Mouse (Mus musculus) WW6 (cell line): ENCODE measurements around the gene Eprs.

Experiments
- DNase-seq: peaks from one replicate; pipeline ENCODE4 v3.0.0-alpha.2; 2013; ENCODE audit warnings: low read depth, low spot score

Eprs gene

DNA sequence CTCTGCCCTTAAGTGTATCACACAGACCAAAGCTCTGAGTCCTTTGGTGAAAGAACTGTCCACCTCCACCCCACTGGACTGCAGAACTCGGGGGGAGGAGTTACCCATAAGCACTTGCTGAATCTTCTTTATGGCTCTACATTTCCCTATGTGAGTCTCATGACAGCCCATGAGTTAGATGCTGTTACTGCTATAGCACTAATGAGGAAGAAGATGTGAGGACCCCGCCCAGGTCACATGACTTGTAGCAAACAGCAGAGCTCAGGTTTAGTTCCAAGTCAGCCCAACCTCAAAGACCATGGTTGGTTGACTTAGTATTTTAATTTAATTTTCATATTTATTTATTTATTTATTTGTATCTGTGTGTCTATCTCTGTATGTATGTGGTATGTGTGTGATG, 86.9 kb downstream of the Eprs start:
- DNase-seq: no peak

DNA sequence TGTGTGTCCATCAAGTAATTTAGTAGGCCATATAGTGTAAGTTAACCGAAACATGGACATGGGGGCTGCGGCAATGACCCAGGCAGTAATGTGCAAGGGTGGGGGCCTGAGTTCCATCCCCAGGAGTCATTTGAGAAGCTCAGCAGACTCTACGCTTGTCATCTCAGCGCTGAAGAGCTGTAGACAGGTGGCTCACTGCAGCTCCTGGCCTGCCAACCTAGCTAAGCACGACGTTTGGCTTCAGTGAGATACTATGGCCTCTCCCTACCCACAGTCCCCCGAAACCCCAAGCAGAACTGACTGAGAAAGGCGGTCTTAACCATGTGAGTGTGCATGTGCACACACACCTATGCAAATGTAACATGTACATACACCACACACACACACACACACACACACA, 88.2 kb downstream of the Eprs start:
- DNase-seq: no peak

- no peak for DNase-seq
These were observed 88.7 kb downstream of the Eprs start for GRCm38 (mm10) chr1:185451495-185451894.

DNA sequence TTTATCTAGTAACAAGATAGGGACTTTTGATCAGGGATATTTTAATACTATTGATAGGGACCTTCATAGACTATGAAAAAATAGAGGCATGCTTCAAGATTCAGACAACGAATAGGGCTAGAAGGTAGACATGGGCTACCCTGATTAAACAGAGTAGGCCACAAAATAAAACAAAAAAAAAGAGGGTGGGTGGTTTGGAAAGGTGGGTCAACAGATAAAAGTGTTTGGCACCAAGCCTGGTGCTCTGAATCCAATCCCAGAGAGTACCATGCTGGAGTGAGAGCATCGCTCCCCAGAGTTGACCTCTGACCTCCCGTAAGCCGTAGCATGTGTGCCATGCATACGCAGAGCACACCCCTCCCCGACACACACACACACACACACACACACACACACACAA, 89.6 kb downstream of the Eprs start:
- DNase-seq: no peak

DNA sequence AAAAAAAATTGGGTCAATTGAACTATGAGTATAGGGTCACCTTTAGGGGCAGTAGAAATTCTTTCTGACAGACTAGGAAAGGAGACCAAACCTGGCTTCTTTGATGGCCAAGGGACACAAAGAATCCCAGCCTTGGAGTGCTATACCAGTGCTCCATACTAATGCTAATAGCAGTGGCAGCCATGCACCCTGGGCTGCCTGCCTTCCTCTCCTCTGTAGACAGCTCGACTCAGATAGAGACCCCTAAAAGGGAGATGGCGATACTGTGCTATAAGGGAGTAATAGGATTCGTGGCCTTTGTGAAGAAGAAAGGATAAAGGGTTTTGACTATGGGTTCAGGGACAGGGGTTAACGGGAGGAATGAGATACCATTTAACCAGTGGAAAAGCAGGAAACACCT, 91.3 kb downstream of the Eprs start:
- DNase-seq: no peak

GRCm38 (mm10) chr1:185454575-185454954, 91.7 kb downstream of the Eprs start, which contains the start of gene Slc30a10:
Gene Slc30a10 (plus strand): TSS chr1:185454848.
- peak; percentile 18 for DNase-seq

DNA sequence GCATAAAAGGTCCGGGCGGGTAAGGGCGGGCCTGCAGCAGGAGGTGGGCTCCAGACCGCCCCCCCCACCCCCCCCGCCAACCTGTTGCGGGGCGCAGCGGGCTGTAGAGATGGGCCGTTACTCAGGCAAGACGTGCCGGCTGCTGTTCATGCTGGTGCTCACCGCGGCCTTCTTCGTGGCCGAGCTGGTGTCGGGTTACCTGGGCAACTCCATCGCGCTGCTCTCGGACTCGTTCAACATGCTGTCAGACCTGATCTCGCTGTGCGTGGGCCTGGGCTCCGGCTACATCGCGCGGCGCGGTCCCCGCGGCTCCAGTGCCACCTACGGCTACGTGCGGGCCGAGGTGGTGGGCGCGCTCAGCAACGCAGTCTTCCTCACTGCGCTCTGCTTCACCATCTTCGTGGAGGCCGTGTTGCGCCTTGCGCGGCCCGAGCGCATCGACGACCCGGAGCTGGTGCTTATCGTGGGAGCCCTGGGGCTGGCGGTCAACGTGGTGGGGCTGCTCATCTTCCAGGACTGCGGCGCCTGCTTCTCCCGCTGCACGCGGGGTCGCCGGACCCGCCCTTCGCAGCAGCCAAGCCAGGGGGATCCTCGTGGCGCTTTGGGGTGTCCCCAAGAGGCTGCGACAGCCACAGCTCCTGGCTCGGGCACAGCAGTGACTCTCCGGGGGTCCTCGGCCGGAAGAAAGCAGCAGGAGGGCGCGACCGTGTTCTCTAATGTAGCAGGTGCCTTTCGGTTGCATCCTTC, 92.3 kb downstream of the Eprs start:
- peak; percentile 29 for DNase-seq

DNA sequence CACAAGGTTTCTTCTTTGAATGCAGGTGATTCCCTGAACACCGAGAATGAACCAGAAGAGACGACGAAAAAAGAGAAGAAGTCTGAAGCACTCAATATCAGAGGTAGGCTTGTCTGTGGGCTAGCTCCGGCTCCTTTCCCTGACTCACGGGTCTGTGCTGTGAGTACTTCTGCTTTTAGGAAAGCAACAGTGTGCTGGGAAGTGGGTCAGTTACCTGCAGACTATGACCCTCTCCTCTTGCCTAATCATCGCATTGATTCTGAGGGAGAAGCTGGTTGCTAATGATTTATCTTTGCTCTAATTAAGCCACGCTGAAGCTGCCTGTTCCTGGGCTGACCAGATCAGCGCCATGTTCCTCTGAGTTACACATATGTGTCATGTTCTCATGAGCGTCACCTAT, 93.5 kb downstream of the Eprs start:
- DNase-seq: no peak

GRCm38 (mm10) chr1:185460096-185460495, 97.3 kb downstream of the Eprs start:
- DNase-seq: no peak

DNA sequence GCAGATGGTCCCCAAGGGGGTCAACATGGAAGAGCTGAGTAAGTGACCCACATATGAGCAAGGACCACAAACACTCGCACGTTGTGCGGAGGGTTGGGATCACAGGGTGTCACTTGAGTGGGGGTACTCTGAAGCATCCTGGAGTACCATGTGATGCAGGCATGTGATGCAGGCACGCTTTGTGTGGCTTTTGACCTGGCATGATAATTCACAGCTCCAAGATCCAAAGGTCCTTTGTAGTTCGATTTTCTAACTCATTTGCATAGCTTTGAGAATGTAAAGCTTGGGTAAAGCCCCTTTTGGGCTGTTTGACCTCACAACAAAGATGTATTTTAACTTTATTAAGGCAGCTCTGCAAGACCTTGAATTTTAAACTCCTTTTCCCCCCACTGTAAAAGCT, 100.0 kb downstream of the Eprs start:
- DNase-seq: no peak

DNA sequence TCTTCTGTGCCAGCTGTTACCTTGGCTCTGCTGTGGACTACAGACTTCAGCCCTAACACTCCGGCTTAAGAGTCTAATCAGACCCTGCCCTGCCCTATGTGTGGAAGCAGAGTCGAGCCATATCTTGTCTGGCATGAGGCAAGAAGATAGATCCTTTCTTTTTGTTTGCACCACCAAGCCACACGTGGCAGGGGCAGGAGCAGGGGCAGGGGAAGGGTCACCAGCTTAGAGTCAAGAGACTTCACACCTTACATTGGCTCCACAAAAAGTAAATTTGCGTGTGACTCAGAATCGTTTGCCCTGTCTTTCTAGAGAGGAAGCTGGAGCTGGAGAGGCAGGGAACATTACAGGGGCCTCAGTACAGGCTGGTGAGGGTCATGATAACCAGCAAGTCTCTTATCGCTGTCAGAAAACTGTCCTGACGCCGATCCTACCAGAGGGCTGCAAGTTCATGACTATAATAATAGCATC, 106.7 kb downstream of the Eprs start:
- DNase-seq: no peak

DNA sequence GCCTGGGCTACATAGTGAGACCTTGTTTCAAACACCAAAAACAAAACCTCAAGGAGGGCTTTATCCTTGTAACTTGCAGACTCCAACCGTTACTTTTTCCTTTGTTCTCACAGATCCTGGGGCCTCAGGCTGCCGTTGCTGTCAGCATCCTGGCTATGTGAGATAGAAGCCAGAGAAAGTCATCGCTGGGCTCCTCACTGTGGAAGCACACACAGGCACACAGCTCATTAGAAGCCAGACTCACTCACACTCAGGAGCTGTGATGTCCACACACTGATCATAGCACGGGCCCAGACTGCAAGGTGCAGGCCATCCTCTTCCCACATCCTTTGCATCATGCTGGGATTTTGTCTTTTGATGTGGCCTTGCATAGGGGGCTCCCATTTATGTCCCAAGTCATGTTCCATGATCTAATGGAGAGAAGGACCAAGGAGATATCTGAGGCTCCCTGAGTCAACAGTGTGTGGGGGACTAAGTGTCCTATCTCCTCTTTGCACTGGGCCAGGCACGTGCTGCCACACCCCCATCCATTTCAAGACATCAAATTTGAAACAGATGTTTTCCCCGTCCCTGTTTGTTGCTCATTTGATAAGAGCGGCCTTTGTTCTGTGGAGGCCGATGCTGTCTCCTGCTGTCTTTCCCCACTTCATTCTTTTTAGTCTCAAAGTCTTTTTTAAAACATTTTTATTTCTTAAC, 109.3 kb downstream of the Eprs start:
- no peak for DNase-seq

GRCm38 (mm10) chr1:185472730-185473129, 109.9 kb downstream of the Eprs start:
- no peak for DNase-seq

DNA sequence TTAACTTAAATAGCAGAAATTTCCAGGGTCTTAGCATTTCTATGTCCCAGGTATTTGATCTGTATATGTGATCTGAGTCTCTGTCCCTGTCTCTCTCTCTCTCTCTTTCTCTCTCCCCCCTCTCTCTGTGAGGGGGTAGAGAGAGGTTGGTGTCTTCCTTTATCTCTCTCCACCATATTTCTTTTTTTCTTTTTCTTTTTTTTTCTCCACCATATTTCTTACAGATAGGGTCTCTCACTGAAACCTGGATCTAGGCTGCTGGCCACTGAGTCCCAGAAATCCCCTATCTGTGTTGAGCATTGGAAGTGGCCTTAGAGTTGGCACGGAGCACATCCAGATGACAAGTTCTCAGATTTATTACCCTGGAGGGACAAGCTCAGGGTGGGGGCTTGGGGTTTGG, 110.6 kb downstream of the Eprs start:
- DNase-seq: no peak
